Mouse (Mus musculus) intestine, postnatal 0 days (tissue): ENCODE results near the gene Tmem240. TPM values are rescaled to one million over a fixed set of nuclear protein-coding genes. Genes with fewer than 3 reads are reported as not detected.

ENCODE experiments used
- ATAC-seq: fragments of 200-750 bp; cut with Nextera tagmentation; 2 replicates; pipeline ENCODE4 v1.8.0; 2017; ENCODE audit warnings: mild to moderate bottlenecking, moderate TSS enrichment, moderate library complexity
- H3K27ac ChIP-seq: fragments of 300-500 bp; sonication (generic); 2 replicates; pipeline ENCODE4 v1.5.1; 2014; ENCODE audit warnings: mild to moderate bottlenecking, low read depth, low read length, moderate library complexity
- H3K27me3 ChIP-seq: fragments of 300-500 bp; sonication (generic); replicated peaks from 2 replicates; pipeline ENCODE4 v1.6.1; 2014; ENCODE audit warnings: low read length, mixed read lengths; ENCODE audit not compliant: control insufficient read depth, insufficient read depth
- H3K36me3 ChIP-seq: fragments of 300-500 bp; sonication (generic); 2 replicates; pipeline ENCODE4 v1.6.1; 2014; ENCODE audit warnings: mild to moderate bottlenecking, moderate library complexity; ENCODE audit not compliant: control insufficient read depth, insufficient read depth
- H3K4me1 ChIP-seq: fragments of 300-500 bp; sonication (generic); replicated peaks from 2 replicates; pipeline ENCODE4 v1.6.1; 2014; ENCODE audit warnings: antibody characterized with exemption, low read length, mixed read lengths; ENCODE audit not compliant: control insufficient read depth, insufficient read depth
- H3K4me2 ChIP-seq: fragments of 300-500 bp; sonication (generic); replicated peaks from 2 replicates; pipeline ENCODE4 v1.6.1; 2014; ENCODE audit warnings: low read depth, mild to moderate bottlenecking, moderate library complexity
- H3K4me3 ChIP-seq: fragments of 300-500 bp; sonication (generic); 2 replicates; pipeline ENCODE4 v1.5.1; 2014; ENCODE audit warnings: low read depth, low read length
- H3K9ac ChIP-seq: fragments of 300-500 bp; sonication (generic); 2 replicates; pipeline ENCODE4 v1.6.1; 2014; ENCODE audit warnings: mild to moderate bottlenecking, low read depth, low read length
- H3K9me3 ChIP-seq: fragments of 300-500 bp; sonication (generic); 2 replicates; pipeline ENCODE4 v1.6.1; 2016; ENCODE audit warnings: mixed run types; ENCODE audit not compliant: control insufficient read depth
- CTCF ChIP-seq: sonication (generic); IDR thresholded peaks from 2 replicates; pipeline ENCODE4 v1.5.1; 2016; ENCODE audit warnings: low read depth, mild to moderate bottlenecking, control low read depth, antibody characterized with exemption, moderate library complexity
- WGBS: fragments of 180-500 bp; shearing (Covaris S2); extraction: QIAGEN DNeasy Blood & Tissue Kit; methylation state at CpG from one replicate; pipeline ENCODE4 v1.1.7; 2014; 5-methylcytosine and 5-hydroxymethylcytosine counted together
- polyA plus RNA-seq: library from polyadenylated mRNA; unstranded; fragments of >200 nt; fragmentation: Nextera tagmentation; extraction: Ambion mirVana; gene quantifications from 2 replicates; pipeline ENCODE4 v1.2.1, GENCODE M21; 2015

Gene Tmem240
- polyA plus RNA-seq, 1 experiment from 2014 or later = 0.13 TPM

DNA sequence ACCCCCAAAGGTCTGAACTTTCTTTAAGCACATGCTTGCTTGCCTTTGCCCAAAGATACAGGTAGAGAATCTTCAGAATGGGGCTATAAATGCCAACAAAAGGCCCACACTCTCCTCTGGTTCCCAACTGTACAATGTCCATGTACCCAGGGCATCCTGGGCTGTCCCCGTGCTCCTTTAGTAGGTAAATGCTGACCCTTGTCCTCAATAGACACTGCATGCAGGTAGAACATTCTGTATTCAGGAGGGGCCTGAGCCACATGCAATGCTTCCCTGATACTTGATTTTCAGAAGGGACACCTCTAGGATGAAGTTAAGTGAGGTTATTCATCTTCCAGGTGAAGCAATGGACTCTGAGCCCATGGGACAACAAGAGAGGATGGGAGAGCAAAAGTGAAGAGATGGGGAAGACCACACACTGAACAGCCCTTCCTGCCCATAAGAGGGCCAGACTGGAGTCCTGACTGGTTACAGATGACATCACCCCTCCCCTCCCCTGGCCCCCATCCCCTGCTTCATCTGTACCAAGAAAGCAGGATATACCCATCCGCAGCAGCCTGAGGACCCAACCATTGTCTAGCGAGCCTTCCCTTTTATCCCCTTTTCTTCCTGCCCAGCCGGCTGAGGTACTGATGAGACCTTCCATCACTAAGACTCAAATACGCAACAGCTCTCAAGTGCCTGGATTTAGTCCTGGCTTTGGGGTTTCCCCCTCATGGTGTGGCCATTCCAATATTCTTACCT, 38.9 kb downstream of the Tmem240 start:
- no peak for ATAC-seq
- Histone ChIP-seq H3K27me3 (no peaks in the 10 kb centered on the region), H3K4me3 (peak overlapping the region; percentile 40), H3K9ac (peak overlapping the region; percentile 45; the same call in 1 of the 2 replicates), H3K27ac (no peak overlapping the region), H3K36me3 (no peaks in the 10 kb centered on the region; the same call in 1 of the 2 replicates), H3K9me3 (no peaks in the 10 kb centered on the region), H3K4me1 (peaks cover 14% of the 10 kb centered on the region; the same call in 1 of the 2 replicates), H3K4me2 (peak overlapping the region; percentile 82)
- WGBS = 36% methylated on average over 5 of the region's 5 CpGs
- TF ChIP-seq CTCF = no peak

DNA sequence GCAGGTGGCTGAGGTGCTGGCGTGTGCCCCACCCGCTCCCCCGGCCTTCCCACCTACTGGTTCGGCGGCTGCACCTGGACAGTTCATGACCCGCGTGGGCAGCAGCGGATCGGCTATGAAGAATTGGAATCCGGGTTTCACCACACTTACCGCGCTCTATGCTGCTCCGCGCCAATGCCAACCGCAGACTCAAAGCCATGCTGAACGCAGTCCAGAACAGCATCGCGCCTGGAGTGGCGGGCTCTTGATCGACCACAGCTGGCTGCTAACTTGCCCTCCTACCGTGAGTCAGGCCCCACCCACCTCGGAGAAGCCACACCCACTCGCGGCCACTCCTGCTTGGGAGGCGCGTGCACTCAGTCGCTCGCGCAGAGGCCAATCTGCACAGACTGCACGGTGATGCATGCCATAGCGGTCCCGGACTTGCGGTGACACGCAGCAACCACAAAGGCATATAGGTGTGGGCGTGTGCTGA, 39.7 kb downstream of the Tmem240 start, which contains the start of gene Vwa1:
Gene Vwa1 (minus strand): TSS at position 419 of the 475 bp plus-strand sequence.
- H3K9me3 ChIP-seq = no peaks in the 10 kb centered on the region
- peak within 1 kb of the TSS; percentile 82 for H3K4me2 ChIP-seq
- TF ChIP-seq CTCF = no peak
- ATAC-seq = peak; percentile 68
- peak within 1 kb of the TSS; percentile 64 for H3K27ac ChIP-seq
- H3K4me1 ChIP-seq = peaks cover 14% of the 10 kb centered on the region; the same call in 1 of the 2 replicates
- no peaks in the 10 kb centered on the region; the same call in 1 of the 2 replicates for H3K36me3 ChIP-seq
- peak within 1 kb of the TSS; percentile 45; the same call in 1 of the 2 replicates for H3K9ac ChIP-seq
- no peaks in the 10 kb centered on the region for H3K27me3 ChIP-seq
- under 1% methylated on average over 35 of the region's 35 CpGs for WGBS
- peak within 1 kb of the TSS; percentile 40 for H3K4me3 ChIP-seq

DNA sequence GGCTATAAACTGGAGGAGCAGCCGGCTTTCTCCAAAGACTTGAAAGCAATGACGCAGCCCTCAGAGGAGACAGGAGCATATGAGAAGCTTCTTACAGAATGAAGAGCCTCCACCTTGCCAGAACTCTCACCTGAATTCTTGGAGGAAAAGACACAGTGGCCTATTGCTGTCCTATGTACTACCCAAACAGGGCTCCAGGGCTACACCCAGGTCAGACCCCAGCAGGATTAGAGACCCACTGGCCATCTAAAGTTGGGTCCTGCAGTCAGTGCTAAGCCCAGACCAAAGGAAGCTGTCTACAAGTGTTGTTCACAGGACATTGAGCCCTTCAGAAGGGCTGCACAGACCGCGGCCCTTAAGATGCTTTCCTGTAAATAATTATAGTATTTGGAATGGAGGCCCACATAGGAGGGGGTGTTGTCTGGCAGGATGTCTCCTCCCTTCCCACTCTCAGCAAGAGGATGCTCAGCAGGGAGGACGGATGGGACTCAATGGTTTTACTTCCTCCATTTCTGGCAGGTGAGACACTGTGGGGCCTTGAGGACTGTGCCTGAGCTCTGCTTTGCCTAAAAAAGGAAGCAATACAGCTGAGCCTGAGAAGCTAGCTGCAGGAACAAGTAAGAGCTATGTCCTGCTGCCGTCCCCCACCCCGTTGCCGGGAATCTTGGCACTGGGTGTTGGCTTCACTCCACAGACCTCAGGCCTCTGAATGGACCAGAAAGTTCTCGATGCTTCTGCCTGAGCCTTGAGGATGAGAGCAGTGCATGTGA, 40.6 kb downstream of the Tmem240 start:
- no peaks in the 10 kb centered on the region; the same call in 1 of the 2 replicates for H3K36me3 ChIP-seq
- H3K4me3 ChIP-seq = peak overlapping the region; percentile 40
- peaks cover 14% of the 10 kb centered on the region; the same call in 1 of the 2 replicates for H3K4me1 ChIP-seq
- H3K9me3 ChIP-seq = no peaks in the 10 kb centered on the region
- 53% methylated on average over 9 of the region's 9 CpGs for WGBS
- H3K9ac ChIP-seq = no peak overlapping the region
- H3K27me3 ChIP-seq = no peaks in the 10 kb centered on the region
- no peak for ATAC-seq
- peak overlapping the region; percentile 82 for H3K4me2 ChIP-seq
- H3K27ac ChIP-seq = peak overlapping the region; percentile 64
- no peak for TF ChIP-seq CTCF

DNA sequence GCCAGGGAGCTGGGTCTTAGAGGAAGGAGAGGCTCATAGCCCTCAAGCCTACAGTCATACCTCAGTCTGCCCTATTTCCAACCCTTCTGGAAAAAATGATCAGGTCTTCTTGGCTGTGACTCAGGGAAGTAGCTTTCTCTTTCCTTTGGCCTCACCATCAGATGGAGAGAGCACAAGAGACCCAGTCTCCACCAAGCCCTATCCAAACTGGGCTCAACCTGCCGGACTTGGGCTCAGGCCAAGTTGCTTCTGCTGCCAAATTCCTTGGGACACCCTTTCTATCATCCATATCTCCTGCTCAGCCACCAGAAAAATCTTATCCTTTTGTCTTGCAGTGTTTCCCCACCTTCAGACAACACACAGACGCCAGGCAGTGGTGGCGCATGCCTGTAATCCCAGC, 41.3 kb downstream of the Tmem240 start:
- 76% methylated on average over 3 of the region's 3 CpGs for WGBS
- Histone ChIP-seq H3K9ac (no peak overlapping the region), H3K27me3 (no peaks in the 10 kb centered on the region), H3K36me3 (no peaks in the 10 kb centered on the region; the same call in 1 of the 2 replicates), H3K27ac (peak overlapping the region; percentile 64; the same call in 1 of the 2 replicates), H3K4me3 (no peak overlapping the region), H3K4me1 (peaks cover 12% of the 10 kb centered on the region; the same call in 1 of the 2 replicates), H3K4me2 (no peak overlapping the region), H3K9me3 (no peaks in the 10 kb centered on the region)
- TF ChIP-seq CTCF = no peak
- no peak for ATAC-seq

DNA sequence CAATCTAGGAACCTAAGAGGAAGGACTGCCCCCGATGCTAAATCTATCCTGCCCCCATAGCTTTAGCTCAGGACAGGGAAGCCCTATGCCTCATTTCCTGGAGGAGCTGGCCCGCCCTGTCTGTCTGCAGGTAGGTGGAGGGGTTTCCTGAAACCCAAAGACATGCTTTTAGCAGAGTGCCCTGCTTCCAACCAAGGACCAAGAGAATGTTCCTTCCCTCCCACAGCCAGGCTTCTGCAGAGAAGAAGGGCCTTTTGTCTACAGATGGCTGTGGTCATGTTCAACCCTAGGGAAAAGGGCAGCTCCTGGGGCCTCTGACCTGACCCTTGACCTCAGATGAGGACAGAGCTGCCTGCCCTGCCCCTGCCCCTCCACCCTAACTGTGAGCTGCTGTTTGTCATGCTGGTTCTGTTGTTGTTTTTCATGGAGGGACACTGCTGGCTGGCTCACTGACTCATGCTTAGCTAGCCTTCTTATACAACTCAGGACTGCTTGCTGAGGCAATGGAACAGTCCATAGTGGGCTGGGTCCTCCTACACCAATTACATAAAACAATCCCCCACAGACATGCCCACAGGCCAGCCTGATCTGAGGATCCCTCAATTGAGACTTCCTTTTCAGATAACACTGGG, 42.2 kb downstream of the Tmem240 start:
- TF ChIP-seq CTCF = no peak
- Histone ChIP-seq H3K9ac (no peak overlapping the region), H3K4me3 (no peak overlapping the region), H3K36me3 (no peaks in the 10 kb centered on the region), H3K27ac (no peak overlapping the region; the same call in 1 of the 2 replicates), H3K9me3 (no peaks in the 10 kb centered on the region), H3K4me1 (peaks cover 12% of the 10 kb centered on the region; the same call in 1 of the 2 replicates), H3K4me2 (no peak overlapping the region), H3K27me3 (no peaks in the 10 kb centered on the region)
- 64% methylated on average over 2 of the region's 2 CpGs for WGBS
- ATAC-seq = no peak
